Mouse (Mus musculus) brain, embryonic 14.5 days (tissue): ENCODE measurements around the gene Bloc1s6. TPM values are rescaled to one million over a fixed set of nuclear protein-coding genes. Genes with fewer than 3 reads are reported as not detected.

Source experiments
- DNase-seq: peaks from one replicate; pipeline ENCODE4 v3.0.0-alpha.2; 2011; ENCODE audit warnings: low read depth
- CTCF ChIP-seq: fragments of 200-500 bp; IDR thresholded peaks from 2 replicates; pipeline ENCODE4 v1.5.1; 2012; ENCODE audit warnings: inconsistent platforms, mild to moderate bottlenecking, moderate library complexity, borderline replicate concordance; ENCODE audit not compliant: insufficient read depth, insufficient read length; ENCODE audit errors: extremely low read depth
- POLR2A ChIP-seq: fragments of 200-500 bp; IDR thresholded peaks from 2 replicates; pipeline ENCODE4 v1.6.1; 2012; ENCODE audit warnings: mild to moderate bottlenecking, inconsistent platforms, borderline replicate concordance; ENCODE audit not compliant: poor library complexity, insufficient read depth, insufficient read length, severe bottlenecking; ENCODE audit errors: extremely low read depth
- polyA plus RNA-seq: library from polyadenylated mRNA; depleted of rRNA; stranded (reverse); fragments of >200 nt; gene quantifications from 2 replicates; pipeline ENCODE4 v1.2.3, GENCODE M21; 2012

The Bloc1s6 gene
- polyA plus RNA-seq, 1 experiment = 70.4 TPM

- TF ChIP-seq CTCF (no peak), POLR2A (no peak)
Measured at GRCm38 (mm10) chr2:122719232-122719631, 19.1 kb upstream of the Bloc1s6 start.

GRCm38 (mm10) chr2:122720564-122720963, 17.7 kb upstream of the Bloc1s6 start:
- no peak for TF ChIP-seq POLR2A
- TF ChIP-seq CTCF = no peak
- DNase-seq = no peak

More at GRCm38 (mm10) chr2:122719232-122719631, 19.1 kb upstream of the Bloc1s6 start:
- DNase-seq = no peak

- peak; percentile 13 for DNase-seq
- TF ChIP-seq CTCF (peak; percentile 60; the same call in 1 of the 2 replicates), POLR2A (no peak)
Measured at GRCm38 (mm10) chr2:122725604-122726003, 12.7 kb upstream of the Bloc1s6 start.

- no peak for DNase-seq
- TF ChIP-seq POLR2A (no peak), CTCF (no peak)
Measured at GRCm38 (mm10) chr2:122731456-122731855, 6.8 kb upstream of the Bloc1s6 start.

- no peak for DNase-seq
- TF ChIP-seq POLR2A (no peak), CTCF (no peak)
Measured at GRCm38 (mm10) chr2:122739023-122739422, 720 bp downstream of the Bloc1s6 start.

GRCm38 (mm10) chr2:122746461-122746860, 8.2 kb downstream of the Bloc1s6 start:
- TF ChIP-seq CTCF (no peak), POLR2A (no peak)
- no peak for DNase-seq

GRCm38 (mm10) chr2:122753739-122754343, 15.5 kb downstream of the Bloc1s6 start:
- no peak for TF ChIP-seq POLR2A
- peak; percentile 91 for TF ChIP-seq CTCF
- DNase-seq = peak; percentile 86

- DNase-seq = no peak
- TF ChIP-seq POLR2A (no peak), CTCF (no peak)
Measured at GRCm38 (mm10) chr2:122759791-122760190, 21.5 kb downstream of the Bloc1s6 start.

- TF ChIP-seq POLR2A (no peak), CTCF (no peak)
- DNase-seq = no peak
Measured at GRCm38 (mm10) chr2:122762991-122763390, 24.7 kb downstream of the Bloc1s6 start.

GRCm38 (mm10) chr2:122764526-122764925, 26.2 kb downstream of the Bloc1s6 start:
- TF ChIP-seq CTCF = no peak
- TF ChIP-seq POLR2A = no peak
- no peak for DNase-seq

- no peak for TF ChIP-seq POLR2A
- TF ChIP-seq CTCF = no peak
- peak; percentile 26 for DNase-seq
Measured at GRCm38 (mm10) chr2:122765071-122765793, 26.9 kb downstream of the Bloc1s6 start, which contains the start of gene Sqor. Sqor (plus strand) TSS chr2:122765237.

GRCm38 (mm10) chr2:122765794-122766145, 27.5 kb downstream of the Bloc1s6 start:
- DNase-seq = no peak
- no peak for TF ChIP-seq POLR2A
- TF ChIP-seq CTCF = no peak

- no peak for TF ChIP-seq POLR2A
- no peak for TF ChIP-seq CTCF
Measured at GRCm38 (mm10) chr2:122771002-122771401, 32.7 kb downstream of the Bloc1s6 start.

GRCm38 (mm10) chr2:122772899-122773298, 34.6 kb downstream of the Bloc1s6 start:
- TF ChIP-seq CTCF (no peak), POLR2A (no peak)
- DNase-seq = no peak

More at GRCm38 (mm10) chr2:122771002-122771401, 32.7 kb downstream of the Bloc1s6 start:
- DNase-seq = no peak
